In the genomic region with DNA sequence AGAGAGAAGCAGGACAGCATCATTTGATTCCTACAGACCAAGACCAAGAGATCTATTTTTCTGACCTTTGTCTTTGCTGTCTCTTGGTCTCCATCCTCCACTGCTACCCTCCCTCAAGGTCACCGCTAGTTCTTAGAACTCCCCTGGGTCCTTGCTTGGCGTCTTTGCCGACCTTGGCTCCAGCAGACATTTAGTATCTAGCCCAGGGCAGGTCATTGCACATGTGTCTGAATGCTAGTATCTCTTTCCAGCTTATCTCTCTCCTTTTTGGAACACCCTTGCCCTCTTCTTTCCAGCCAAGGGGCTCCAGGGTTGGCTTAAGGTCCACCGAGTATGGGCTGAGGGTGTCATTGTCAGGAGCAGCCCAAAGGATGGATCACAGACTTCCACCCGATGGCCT, we compare ENCODE assay signal across 20 mouse cellular contexts. TPM values are rescaled to one million over a fixed set of nuclear protein-coding genes. Genes with fewer than 3 reads are reported as not detected.
A peak's percentile ranks its signal among the peaks of the same experiment; 100 is the strongest.
DNase-seq lines count a peak whose midpoint lies in the region.
"Had no signal": no experiment of that assay in that cellular context is flagged by ENCODE, and none has a peak within 500 bp of the region (broad histone marks: within the 10 kb centered on the region; RNA-seq: fewer than 3 reads in every experiment).

No protein-coding gene starts in this region.

- DNase-seq in adrenal gland, postnatal 14 days, result peak; percentile 57
- no peak for DNase-seq in adrenal gland, postnatal 4 days (ENCODE audit: low spot score in 2 of 2)
- peak; percentile 1 for DNase-seq in kidney, adult 9 months
- DNase-seq in kidney, postnatal 10 days, result no peak
- DNase-seq in ovary, postnatal 36 days (ENCODE audit: low spot score), result peak; percentile 47
- DNase-seq in ovary, postnatal 14 days (ENCODE audit: low spot score), result no peak
- no peak for DNase-seq in spleen, postnatal 10 days (ENCODE audit: low spot score in 2 of 2)
- DNase-seq: adrenal gland, postnatal 25 days; B cell, adult 2 months; cerebellum, adult 11-12 months; cerebellum, adult 8-10 months; cerebellum, postnatal 10 days; cerebellum, postnatal 36 days; embryo, embryonic 11 days; gastrocnemius, postnatal 10 days; gastrocnemius, postnatal 36 days; heart, postnatal 14 days; heart, postnatal 4 days had no signal

RNA-seq across cellular contexts. Expression of a gene that starts 6.9 kb away (rescaled TPM):
- 178 and 183 TPM in 2 replicates for total RNA-seq in adrenal gland, postnatal 14 days (2021)
- 10 to 100 TPM; 66.2 to 78.9 TPM for total RNA-seq in adrenal gland, postnatal 4 days (2021)
- total RNA-seq: CH12.LX, G1E had no signal

Comparison
In these comparisons a context has a peak if more than half of its experiments do, and no peak if none do; other contexts are left out.
1. DNase-seq: peak in adrenal gland, postnatal 14 days (single experiment), kidney, adult 9 months (single experiment) and ovary, postnatal 36 days (single experiment); none in adrenal gland, postnatal 4 days (0 of 2), kidney, postnatal 10 days (single experiment), ovary, postnatal 14 days (single experiment) and spleen, postnatal 10 days (0 of 2).